Mouse (Mus musculus) hindbrain, embryonic 11.5 days (tissue): ENCODE results near the gene Gdf11. TPM values are rescaled to one million over a fixed set of nuclear protein-coding genes. Genes with fewer than 3 reads are reported as not detected.

Source experiments
- ATAC-seq: fragments of 200-750 bp; cut with Nextera tagmentation; 2 replicates; pipeline ENCODE4 v1.8.0; 2017; ENCODE audit warnings: mild to moderate bottlenecking, moderate TSS enrichment, moderate library complexity; ENCODE audit not compliant: low FRiP score
- DNase-seq: peaks from one replicate; pipeline ENCODE4 v3.0.0-alpha.2; 2015; ENCODE audit warnings: low spot score
- H3K27ac ChIP-seq: fragments of 300-500 bp; sonication (generic); 2 replicates; pipeline ENCODE4 v1.5.1; 2014; ENCODE audit warnings: mild to moderate bottlenecking, low read depth, low read length
- H3K27me3 ChIP-seq: fragments of 300-500 bp; sonication (generic); 2 replicates; pipeline ENCODE4 v1.6.1; 2014; ENCODE audit warnings: mild to moderate bottlenecking, low read length, moderate library complexity, mixed read lengths; ENCODE audit not compliant: control insufficient read depth, insufficient read depth
- H3K36me3 ChIP-seq: fragments of 300-500 bp; sonication (generic); 2 replicates; pipeline ENCODE4 v1.6.1; 2014; ENCODE audit warnings: mild to moderate bottlenecking, low read length, moderate library complexity, mixed read lengths; ENCODE audit not compliant: control insufficient read depth, insufficient read depth
- H3K4me1 ChIP-seq: fragments of 300-500 bp; sonication (generic); replicated peaks from 2 replicates; pipeline ENCODE4 v1.6.1; 2014; ENCODE audit warnings: low read length, mixed read lengths; ENCODE audit not compliant: control insufficient read depth, insufficient read depth
- H3K4me2 ChIP-seq: fragments of 300-500 bp; sonication (generic); replicated peaks from 2 replicates; pipeline ENCODE4 v1.6.1; 2014; ENCODE audit warnings: mild to moderate bottlenecking, low read depth, low read length
- H3K4me3 ChIP-seq: fragments of 300-500 bp; sonication (generic); 2 replicates; pipeline ENCODE4 v1.5.1; 2014; ENCODE audit warnings: low read depth, low read length
- H3K9ac ChIP-seq: fragments of 300-500 bp; sonication (generic); 2 replicates; pipeline ENCODE4 v1.6.1; 2014; ENCODE audit warnings: low read depth, low read length
- H3K9me3 ChIP-seq: fragments of 300-500 bp; sonication (generic); 2 replicates; pipeline ENCODE4 v1.6.1; 2016; ENCODE audit warnings: low read length; ENCODE audit not compliant: control insufficient read depth
- WGBS: fragments of 180-500 bp; shearing (Covaris S2); extraction: QIAGEN DNeasy Blood & Tissue Kit; methylation state at CpG from one replicate; pipeline ENCODE4 v1.1.7; 2014; 5-methylcytosine and 5-hydroxymethylcytosine counted together
- polyA plus RNA-seq: library from polyadenylated mRNA; unstranded; fragments of >200 nt; fragmentation: Nextera tagmentation; extraction: Ambion mirVana; gene quantifications from 2 replicates; pipeline ENCODE4 v1.2.1, GENCODE M21; 2014

The Gdf11 gene
- polyA plus RNA-seq, 1 experiment from 2014 or later: 10.5 TPM

GRCm38 (mm10) chr10:128933976-128934721 lies 42.6 kb upstream of the Gdf11 start:
- ATAC-seq (peak; percentile 49), DNase-seq (peak; percentile 45)
- 4% methylated on average over 21 of the region's 21 CpGs for WGBS
- H3K4me3 ChIP-seq: peak overlapping the region; percentile 39
- peak overlapping the region; percentile 80 for H3K4me2 ChIP-seq
- H3K27me3 ChIP-seq: peaks cover 31% of the 10 kb centered on the region; the same call in 1 of the 2 replicates
- no peak overlapping the region for H3K27ac ChIP-seq
- peak overlapping the region; percentile 45 for H3K9ac ChIP-seq
- H3K36me3 ChIP-seq: no peaks in the 10 kb centered on the region
- no peaks in the 10 kb centered on the region for H3K4me1 ChIP-seq
- H3K9me3 ChIP-seq: no peaks in the 10 kb centered on the region

- Histone ChIP-seq H3K27ac (no peak within 1 kb of the TSS), H3K4me1 (no peaks in the 10 kb centered on the region), H3K4me2 (peak within 1 kb of the TSS; percentile 80), H3K27me3 (peaks cover 31% of the 10 kb centered on the region; the same call in 1 of the 2 replicates), H3K36me3 (no peaks in the 10 kb centered on the region), H3K4me3 (peak within 1 kb of the TSS; percentile 39), H3K9ac (peak within 1 kb of the TSS; percentile 45), H3K9me3 (no peaks in the 10 kb centered on the region)
- ATAC-seq (peak; percentile 89), DNase-seq (peak; percentile 67)
- WGBS: under 1% methylated on average over 26 of the region's 26 CpGs
Observed at GRCm38 (mm10) chr10:128933574-128933973, 42.1 kb upstream of the Gdf11 start, which contains the start of gene Itga7. Itga7 (plus strand) TSS chr10:128933818.

GRCm38 (mm10) chr10:128931441-128931840 lies 39.9 kb upstream of the Gdf11 start:
- Histone ChIP-seq H3K9me3 (no peaks in the 10 kb centered on the region), H3K36me3 (no peaks in the 10 kb centered on the region), H3K27ac (no peak overlapping the region), H3K4me1 (no peaks in the 10 kb centered on the region), H3K4me3 (no peak overlapping the region), H3K27me3 (peaks cover 31% of the 10 kb centered on the region; the same call in 1 of the 2 replicates), H3K9ac (no peak overlapping the region), H3K4me2 (no peak overlapping the region)
- DNase-seq: no peak
- 75% methylated on average over 2 of the region's 2 CpGs for WGBS
- no peak for ATAC-seq

- Histone ChIP-seq H3K4me2 (no peak overlapping the region), H3K27me3 (peaks cover 25% of the 10 kb centered on the region; the same call in 1 of the 2 replicates), H3K36me3 (no peaks in the 10 kb centered on the region), H3K4me1 (no peaks in the 10 kb centered on the region), H3K27ac (no peak overlapping the region), H3K4me3 (no peak overlapping the region), H3K9ac (no peak overlapping the region), H3K9me3 (no peaks in the 10 kb centered on the region)
- WGBS: 72% methylated on average over 7 of the region's 7 CpGs
- ATAC-seq (no peak), DNase-seq (no peak)
Observed at GRCm38 (mm10) chr10:128929638-128930378, 38.3 kb upstream of the Gdf11 start.

- no peak overlapping the region for H3K9ac ChIP-seq
- 32% methylated on average over 4 of the region's 4 CpGs for WGBS
- no peak overlapping the region for H3K4me3 ChIP-seq
- H3K9me3 ChIP-seq: no peaks in the 10 kb centered on the region
- no peak for DNase-seq
- no peak overlapping the region for H3K27ac ChIP-seq
- no peaks in the 10 kb centered on the region for H3K36me3 ChIP-seq
- no peaks in the 10 kb centered on the region; the same call in 1 of the 2 replicates for H3K4me1 ChIP-seq
- no peak for ATAC-seq
- H3K27me3 ChIP-seq: peaks cover 13% of the 10 kb centered on the region; the same call in 1 of the 2 replicates
- no peak overlapping the region for H3K4me2 ChIP-seq
Observed at GRCm38 (mm10) chr10:128928356-128928755, 36.8 kb upstream of the Gdf11 start.

GRCm38 (mm10) chr10:128923935-128924334 lies 32.4 kb upstream of the Gdf11 start, which contains the start of gene Bloc1s1:
Bloc1s1 (minus strand) TSS chr10:128924035.
- Histone ChIP-seq H3K9ac (peak within 1 kb of the TSS; percentile 87), H3K4me2 (peak within 1 kb of the TSS; percentile 69), H3K27ac (peak within 1 kb of the TSS; percentile 82), H3K27me3 (no peaks in the 10 kb centered on the region), H3K4me1 (peaks cover 2% of the 10 kb centered on the region; the same call in 1 of the 2 replicates), H3K4me3 (peak within 1 kb of the TSS; percentile 83), H3K9me3 (no peaks in the 10 kb centered on the region), H3K36me3 (no peaks in the 10 kb centered on the region)
- DNase-seq: no peak
- 72% methylated on average over 9 of the region's 9 CpGs for WGBS
- ATAC-seq: peak; percentile 1; the same call in 1 of the 2 replicates

- peak; percentile 95 for ATAC-seq
- H3K9ac ChIP-seq: peak overlapping the region; percentile 87
- H3K36me3 ChIP-seq: no peaks in the 10 kb centered on the region
- peak overlapping the region; percentile 69 for H3K4me2 ChIP-seq
- WGBS: under 1% methylated on average over 39 of the region's 42 CpGs
- H3K27me3 ChIP-seq: no peaks in the 10 kb centered on the region
- DNase-seq: peak; percentile 92
- peak overlapping the region; percentile 82 for H3K27ac ChIP-seq
- no peaks in the 10 kb centered on the region for H3K9me3 ChIP-seq
- peak overlapping the region; percentile 83 for H3K4me3 ChIP-seq
- peaks cover 2% of the 10 kb centered on the region; the same call in 1 of the 2 replicates for H3K4me1 ChIP-seq
Observed at GRCm38 (mm10) chr10:128923013-128923691, 31.6 kb upstream of the Gdf11 start.

- Histone ChIP-seq H3K4me3 (peak within 1 kb of the TSS; percentile 83), H3K9me3 (no peaks in the 10 kb centered on the region), H3K36me3 (no peaks in the 10 kb centered on the region), H3K27ac (peak within 1 kb of the TSS; percentile 82), H3K27me3 (no peaks in the 10 kb centered on the region), H3K9ac (peak within 1 kb of the TSS; percentile 87), H3K4me2 (peak within 1 kb of the TSS; percentile 69), H3K4me1 (peaks cover 2% of the 10 kb centered on the region; the same call in 1 of the 2 replicates)
- ATAC-seq (no peak), DNase-seq (no peak)
- WGBS: 5% methylated on average over 1 of the region's 1 CpGs
Observed at GRCm38 (mm10) chr10:128922822-128923012, 31.2 kb upstream of the Gdf11 start, which contains the start of gene Rdh5. Rdh5 (minus strand) TSS chr10:128922888.
